Mouse (Mus musculus) Muller cell, postnatal 12 days (primary cell): Measurements from ENCODE around the gene Pth.

Experiments used
- DNase-seq: peaks from one replicate; pipeline ENCODE4 v3.0.0-alpha.2; 2015; ENCODE audit errors: inconsistent ontology term

The Pth gene

GRCm38 (mm10) chr7:113388470-113388869 is at the start of gene Pth:
Gene Pth (minus strand): TSS chr7:113388570.
- no peak for DNase-seq

GRCm38 (mm10) chr7:113436312-113436711 is 47.9 kb upstream of the Pth start:
- DNase-seq = peak; percentile 28

- peak; percentile 33 for DNase-seq
Observed at GRCm38 (mm10) chr7:113434286-113434685, 45.9 kb upstream of the Pth start.

- no peak for DNase-seq
Observed at GRCm38 (mm10) chr7:113433451-113433850, 45.1 kb upstream of the Pth start.

GRCm38 (mm10) chr7:113432891-113433290 is 44.5 kb upstream of the Pth start:
- DNase-seq = no peak

DNA sequence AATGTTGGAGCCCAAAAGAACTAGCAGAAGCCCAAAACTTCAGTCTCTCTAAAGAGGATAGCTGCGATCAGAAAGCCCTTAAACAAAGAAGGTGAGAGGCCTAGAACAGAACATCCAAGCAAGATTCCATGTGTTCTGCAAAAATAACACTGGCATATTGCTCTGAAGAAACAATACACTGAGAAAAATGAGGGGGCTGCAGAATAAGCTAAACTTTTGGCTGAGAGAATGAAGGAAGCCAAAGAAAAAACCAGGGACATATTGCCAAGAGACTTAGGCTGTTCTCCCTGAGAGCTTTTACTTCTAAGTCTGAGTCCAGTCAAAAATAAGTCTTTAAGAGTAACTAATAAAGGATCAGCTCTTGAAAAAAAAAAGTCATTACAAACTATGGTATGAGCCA is 32.4 kb upstream of the Pth start:
- no peak for DNase-seq

GRCm38 (mm10) chr7:113419070-113419782 is 30.9 kb upstream of the Pth start:
- peak; percentile 83 for DNase-seq

DNA sequence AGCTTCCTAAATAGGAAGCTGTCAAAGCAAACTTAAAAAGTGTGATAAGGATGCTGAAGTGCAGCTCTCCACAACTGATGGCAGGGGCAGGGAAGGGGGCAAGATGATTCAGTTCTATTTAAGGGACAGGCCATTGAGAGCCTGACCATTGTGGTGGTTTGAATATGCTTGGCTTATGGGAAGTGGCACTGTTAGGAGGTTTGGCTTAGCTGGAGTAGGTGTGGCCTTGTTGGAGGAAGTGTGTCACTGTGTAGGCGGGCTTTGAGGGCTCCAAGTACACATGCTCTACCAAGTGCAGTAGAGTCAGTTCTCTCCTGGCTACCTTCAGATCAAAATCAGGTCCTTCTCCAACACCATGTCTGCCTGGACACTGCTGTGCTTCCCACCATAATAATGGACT is 28.2 kb upstream of the Pth start:
- no peak for DNase-seq

GRCm38 (mm10) chr7:113415256-113415655 is 26.9 kb upstream of the Pth start:
- DNase-seq = no peak

- no peak for DNase-seq
Observed at GRCm38 (mm10) chr7:113408712-113409111, 20.3 kb upstream of the Pth start.

GRCm38 (mm10) chr7:113398083-113398482 is 9.7 kb upstream of the Pth start:
- no peak for DNase-seq

GRCm38 (mm10) chr7:113396661-113397060 is 8.3 kb upstream of the Pth start:
- no peak for DNase-seq

- DNase-seq = no peak
Observed at GRCm38 (mm10) chr7:113391619-113392018, 3.2 kb upstream of the Pth start.

DNA sequence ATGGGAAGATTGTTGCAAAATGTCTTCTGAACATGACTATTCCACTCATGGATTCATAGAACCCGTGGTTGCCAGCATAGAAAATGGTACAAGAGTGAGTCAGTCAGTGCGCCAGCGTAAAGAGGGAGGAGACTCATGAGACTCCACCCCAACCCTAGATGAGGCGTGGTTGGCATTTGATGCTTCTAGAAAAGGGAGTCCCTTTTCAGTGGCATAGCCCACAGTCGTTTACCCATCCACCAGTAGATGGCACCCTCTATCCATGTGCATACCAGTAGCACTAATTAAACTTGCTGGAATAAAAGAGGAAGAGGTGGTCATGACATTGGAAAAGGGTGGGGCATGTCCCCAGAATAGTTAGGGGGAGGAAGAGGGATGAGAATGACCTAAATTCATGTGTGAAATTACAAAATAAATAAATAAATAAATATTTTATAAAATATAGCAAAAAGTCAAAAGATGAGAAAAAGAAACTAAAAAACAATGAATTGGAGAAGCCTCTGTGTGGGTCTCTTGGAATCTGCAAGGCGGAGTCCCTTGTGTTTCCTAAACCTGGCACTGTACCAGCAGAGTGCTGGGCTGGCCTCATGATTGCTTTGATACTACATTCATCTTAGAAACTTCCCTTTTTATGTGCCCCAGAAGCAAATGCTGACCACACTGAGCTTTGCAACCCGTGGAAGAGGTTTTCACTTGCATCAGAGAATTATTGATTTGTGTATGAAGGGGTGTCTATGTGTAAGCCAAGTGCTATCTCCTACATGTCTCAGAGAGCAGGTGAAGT is 10.3 kb downstream of the Pth start:
- DNase-seq = peak; percentile 88

GRCm38 (mm10) chr7:113372682-113373081 is 15.7 kb downstream of the Pth start:
- DNase-seq = no peak

DNA sequence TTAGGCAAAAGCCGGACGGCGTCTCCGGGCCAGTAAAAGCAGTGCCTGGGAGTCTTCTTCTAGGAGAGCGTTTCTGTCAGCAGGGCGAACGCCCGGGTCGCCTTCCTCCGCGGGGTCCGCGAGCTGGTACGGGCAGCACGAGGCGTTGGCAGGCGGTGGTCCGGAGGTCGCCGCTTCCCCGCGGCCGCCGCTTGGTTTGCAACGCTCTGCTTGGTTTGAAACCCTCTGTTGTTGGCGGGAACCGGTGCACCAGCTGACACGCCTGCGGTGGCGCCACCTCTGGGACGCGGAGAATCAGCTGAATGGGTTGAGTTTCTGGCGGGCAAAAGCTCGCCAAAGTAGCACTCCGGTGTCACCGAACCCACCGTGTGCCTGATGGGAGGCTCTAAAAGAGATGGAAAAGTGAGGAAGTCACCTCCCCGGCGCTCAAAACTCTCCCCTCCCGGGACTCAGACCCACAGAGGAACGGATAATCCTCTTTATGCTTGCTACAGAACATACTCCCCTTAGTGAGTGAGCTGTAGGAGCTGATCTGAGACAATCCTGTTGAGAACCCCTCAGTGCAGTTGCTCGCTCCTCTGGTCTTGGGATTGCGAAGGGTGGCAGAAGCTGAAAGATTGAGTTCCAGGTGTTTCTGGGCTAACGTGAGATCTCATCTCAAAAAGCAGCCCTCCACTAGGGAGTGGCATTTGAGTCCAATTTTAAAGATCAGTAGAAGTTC is 18.6 kb downstream of the Pth start:
- peak; percentile 83 for DNase-seq

- peak; percentile 96 for DNase-seq
Observed at GRCm38 (mm10) chr7:113368746-113369619, 19.4 kb downstream of the Pth start, which contains the start of gene Btbd10. Gene Btbd10 (minus strand): TSS chr7:113369392.

DNA sequence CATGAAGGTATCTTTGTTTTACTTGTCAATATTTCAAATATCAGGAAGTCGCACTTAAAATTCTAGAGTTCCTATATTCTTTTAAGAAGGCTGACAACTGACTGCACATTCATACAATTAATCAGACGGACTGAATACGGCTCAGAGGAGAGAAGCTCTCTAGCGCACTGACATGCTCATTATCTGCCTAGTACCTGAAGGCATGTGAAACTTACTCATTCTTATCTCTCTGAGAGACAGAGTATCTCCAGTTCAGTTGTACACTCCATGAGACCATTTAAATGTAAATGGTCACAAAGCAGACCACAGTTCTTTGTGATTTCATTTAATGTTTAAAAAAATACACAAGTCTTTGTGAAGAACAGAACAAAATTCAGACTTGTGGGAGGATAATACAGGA is 20.9 kb downstream of the Pth start:
- DNase-seq = no peak

GRCm38 (mm10) chr7:113349089-113349488 is 39.3 kb downstream of the Pth start:
- no peak for DNase-seq

DNA sequence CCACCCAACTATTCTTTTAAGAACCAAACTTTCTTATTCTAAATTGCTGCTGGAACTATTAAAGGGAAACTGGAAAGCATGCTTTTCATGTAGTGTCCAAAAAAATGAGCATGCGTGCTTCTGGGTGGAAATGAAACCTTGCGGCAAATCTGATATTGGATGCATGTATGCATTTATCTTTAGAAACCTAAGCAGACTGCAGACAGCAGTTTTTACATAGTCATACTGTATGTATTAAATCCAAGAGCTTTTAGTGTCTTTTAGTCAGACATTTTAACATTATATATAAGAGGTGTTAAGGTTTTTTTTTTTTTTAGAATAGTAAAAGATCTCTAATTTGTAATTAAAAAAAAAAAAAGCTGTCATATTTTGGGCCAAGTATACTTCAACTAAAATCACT is 40.7 kb downstream of the Pth start:
- DNase-seq = no peak

DNA sequence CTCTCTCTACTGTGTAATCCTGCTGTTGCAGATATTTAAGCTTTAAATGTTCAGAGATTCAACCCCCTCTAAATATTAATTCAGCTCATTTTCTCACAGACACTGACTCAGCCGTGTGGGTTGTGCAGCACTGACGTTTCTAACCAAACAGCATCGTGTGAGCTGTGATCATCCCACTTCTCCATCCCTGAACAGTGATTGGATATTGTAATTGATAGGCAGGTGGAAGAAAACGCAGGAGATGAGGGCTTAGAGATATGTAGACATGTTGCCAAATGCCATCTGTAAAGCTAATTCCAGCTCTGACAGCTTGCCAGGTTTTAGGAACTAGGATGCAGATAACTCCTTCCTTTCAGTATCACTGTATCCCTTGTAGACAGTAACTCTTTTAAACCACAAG is 41.1 kb downstream of the Pth start:
- peak; percentile 69 for DNase-seq
